Mouse (Mus musculus): ENCODE results near the gene Olfr535. TPM values are rescaled to one million over a fixed set of nuclear protein-coding genes. Genes with fewer than 3 reads are reported as not detected.

The Olfr535 gene
- polyA plus RNA-seq (2015; fragmentation: Illumina TruSeq; extraction: RNeasy Lipid Tissue Mini Kit (QIAGEN cat#74804); ENCODE audit: insufficient read depth, low read depth, low replicate concordance) = not detected

DNA sequence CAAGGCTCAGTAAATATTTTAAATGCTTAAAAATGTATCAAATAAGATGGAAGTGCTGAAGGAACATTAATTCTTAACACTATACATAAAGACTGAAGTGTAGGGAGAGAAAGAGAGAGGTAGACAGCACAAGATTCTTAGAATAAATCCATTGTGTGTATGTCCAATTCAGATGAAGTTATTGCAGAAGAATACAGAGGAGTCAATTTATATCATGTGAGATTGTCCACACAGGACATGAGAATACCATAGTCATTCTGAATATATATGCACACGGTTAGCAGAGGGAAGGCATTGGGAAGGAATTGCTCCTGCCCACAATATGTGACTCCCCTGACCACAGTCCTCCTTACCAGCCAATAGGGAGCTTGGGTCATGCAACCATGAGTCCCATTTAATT, at the start of gene Olfr535:
Gene Olfr535 (plus strand): TSS at position 301 of the 400 bp plus-strand sequence.

DNA sequence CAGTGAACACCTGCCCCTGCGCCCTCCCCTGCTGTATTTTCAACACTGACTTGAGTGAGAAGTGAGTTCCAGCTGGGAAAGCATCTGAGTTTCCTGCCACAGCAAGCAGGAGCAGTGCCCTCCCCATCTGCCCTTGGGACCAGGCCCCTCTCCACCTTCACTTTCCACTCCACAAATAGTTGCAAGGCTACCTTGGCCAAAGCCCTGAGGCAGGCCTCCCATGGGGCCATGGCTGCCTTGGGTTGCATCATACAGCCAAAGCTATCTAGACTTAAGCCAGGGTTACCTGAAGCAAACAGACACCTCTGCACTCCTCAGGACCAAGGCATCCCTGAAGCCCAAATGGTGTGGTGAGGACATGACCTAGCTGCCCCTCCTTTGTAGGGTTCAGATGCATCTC, 20.9 kb upstream of the Olfr535 start, which contains the start of gene Olfr533:
Gene Olfr533 (plus strand): TSS at position 301 of the 400 bp plus-strand sequence.

DNA sequence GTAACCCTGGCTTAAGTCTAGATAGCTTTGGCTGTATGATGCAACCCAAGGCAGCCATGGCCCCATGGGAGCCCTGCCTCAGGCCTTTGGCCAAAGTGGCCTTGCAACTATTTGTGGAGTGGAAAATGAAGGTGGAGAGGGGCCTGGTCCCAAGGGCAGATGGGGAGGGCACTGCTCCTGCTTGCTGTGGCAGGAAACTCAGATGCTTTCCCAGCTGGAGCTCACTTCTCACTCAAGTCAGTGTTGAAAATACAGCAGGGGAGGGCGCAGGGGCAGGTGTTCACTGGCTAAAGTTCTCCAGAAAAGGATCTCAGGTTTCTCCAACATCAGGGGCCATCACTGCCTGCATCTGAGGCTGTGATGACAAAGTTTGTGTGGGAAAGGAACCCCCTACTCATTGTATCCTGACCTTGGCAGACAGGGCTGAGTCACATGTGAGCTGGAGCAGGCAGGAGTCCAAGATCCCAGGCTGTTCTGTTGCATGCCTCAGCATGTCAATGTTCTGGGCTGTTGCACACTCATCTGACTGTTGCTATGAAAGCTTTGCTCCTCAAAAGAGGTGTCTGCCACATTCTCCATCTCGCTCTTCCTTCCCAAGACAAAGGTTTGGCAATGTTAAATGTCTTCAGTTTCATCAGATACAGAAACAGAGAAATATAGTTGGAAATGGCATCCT, 23.5 kb downstream of the Olfr535 start, which contains the start of gene Olfr536:
Gene Olfr536 (minus strand): TSS at position 51 of the 676 bp plus-strand sequence.

Other genes with a start within 250 kb of the Olfr535 start
- not detected for gene 5830411N06Rik, start 236.9 kb upstream of the Olfr535 start, polyA plus RNA-seq (2015; fragmentation: Illumina TruSeq; extraction: RNeasy Lipid Tissue Mini Kit (QIAGEN cat#74804); ENCODE audit: insufficient read depth, low read depth, low replicate concordance)
- gene Olfr525, start 163.4 kb upstream of the Olfr535 start, polyA plus RNA-seq (2015; fragmentation: Illumina TruSeq; extraction: RNeasy Lipid Tissue Mini Kit (QIAGEN cat#74804); ENCODE audit: insufficient read depth, low read depth, low replicate concordance) = not detected
- not detected for gene Olfr527, start 150.2 kb upstream of the Olfr535 start, polyA plus RNA-seq (2015; fragmentation: Illumina TruSeq; extraction: RNeasy Lipid Tissue Mini Kit (QIAGEN cat#74804); ENCODE audit: insufficient read depth, low read depth, low replicate concordance)
- gene Olfr60, start 122.5 kb upstream of the Olfr535 start, polyA plus RNA-seq (2015; fragmentation: Illumina TruSeq; extraction: RNeasy Lipid Tissue Mini Kit (QIAGEN cat#74804); ENCODE audit: insufficient read depth, low read depth, low replicate concordance) = not detected
- gene Olfr530, start 107.9 kb upstream of the Olfr535 start, polyA plus RNA-seq (2015; fragmentation: Illumina TruSeq; extraction: RNeasy Lipid Tissue Mini Kit (QIAGEN cat#74804); ENCODE audit: insufficient read depth, low read depth, low replicate concordance) = not detected
- not detected for gene Olfr531, start 81.3 kb upstream of the Olfr535 start, polyA plus RNA-seq (2015; fragmentation: Illumina TruSeq; extraction: RNeasy Lipid Tissue Mini Kit (QIAGEN cat#74804); ENCODE audit: insufficient read depth, low read depth, low replicate concordance)
- not detected for gene Olfr532, start 62.6 kb upstream of the Olfr535 start, polyA plus RNA-seq (2015; fragmentation: Illumina TruSeq; extraction: RNeasy Lipid Tissue Mini Kit (QIAGEN cat#74804); ENCODE audit: insufficient read depth, low read depth, low replicate concordance)
- gene Olfr533, start 20.8 kb upstream of the Olfr535 start, polyA plus RNA-seq (2015; fragmentation: Illumina TruSeq; extraction: RNeasy Lipid Tissue Mini Kit (QIAGEN cat#74804); ENCODE audit: insufficient read depth, low read depth, low replicate concordance) = not detected
- gene Olfr536, start 23.2 kb downstream of the Olfr535 start, polyA plus RNA-seq (2015; fragmentation: Illumina TruSeq; extraction: RNeasy Lipid Tissue Mini Kit (QIAGEN cat#74804); ENCODE audit: insufficient read depth, low read depth, low replicate concordance) = not detected
- not detected for gene Olfr538, start 83.7 kb downstream of the Olfr535 start, polyA plus RNA-seq (2015; fragmentation: Illumina TruSeq; extraction: RNeasy Lipid Tissue Mini Kit (QIAGEN cat#74804); ENCODE audit: insufficient read depth, low read depth, low replicate concordance)
- gene Olfr46, start 117.1 kb downstream of the Olfr535 start, polyA plus RNA-seq (2015; fragmentation: Illumina TruSeq; extraction: RNeasy Lipid Tissue Mini Kit (QIAGEN cat#74804); ENCODE audit: insufficient read depth, low read depth, low replicate concordance) = not detected
- gene Olfr61, start 144.8 kb downstream of the Olfr535 start, polyA plus RNA-seq (2015; fragmentation: Illumina TruSeq; extraction: RNeasy Lipid Tissue Mini Kit (QIAGEN cat#74804); ENCODE audit: insufficient read depth, low read depth, low replicate concordance) = not detected
- not detected for gene Olfr53, start 162.2 kb downstream of the Olfr535 start, polyA plus RNA-seq (2015; fragmentation: Illumina TruSeq; extraction: RNeasy Lipid Tissue Mini Kit (QIAGEN cat#74804); ENCODE audit: insufficient read depth, low read depth, low replicate concordance)
- gene Olfr539, start 175.7 kb downstream of the Olfr535 start, polyA plus RNA-seq (2015; fragmentation: Illumina TruSeq; extraction: RNeasy Lipid Tissue Mini Kit (QIAGEN cat#74804); ENCODE audit: insufficient read depth, low read depth, low replicate concordance) = not detected
- gene Olfr45, start 197.7 kb downstream of the Olfr535 start, polyA plus RNA-seq (2015; fragmentation: Illumina TruSeq; extraction: RNeasy Lipid Tissue Mini Kit (QIAGEN cat#74804); ENCODE audit: insufficient read depth, low read depth, low replicate concordance) = not detected
- not detected for gene Olfr541, start 213.1 kb downstream of the Olfr535 start, polyA plus RNA-seq (2015; fragmentation: Illumina TruSeq; extraction: RNeasy Lipid Tissue Mini Kit (QIAGEN cat#74804); ENCODE audit: insufficient read depth, low read depth, low replicate concordance)

Data from pancreas, adult 10 weeks (tissue).